Mouse (Mus musculus): ENCODE data around the gene Lpar1. TPM values are rescaled to one million over a fixed set of nuclear protein-coding genes. Genes with fewer than 3 reads are reported as not detected.

Lpar1 gene
- polyA plus RNA-seq, 1 experiment from 2014 or later = 206 TPM

- WGBS = 76% methylated on average over 4 of the region's 4 CpGs
- Histone ChIP-seq H3K4me1 (ENCODE audit: control insufficient read depth, insufficient read depth, low read length) (no peaks in the 10 kb centered on the region), H3K4me3 (ENCODE audit: low read depth, low read length) (no peak overlapping the region), H3K27ac (replicated peaks; ENCODE audit: low read depth, low read length) (no peak overlapping the region), H3K9me3 (replicated peaks; ENCODE audit: control insufficient read depth, low read length) (no peaks in the 10 kb centered on the region), H3K27me3 (ENCODE audit: control insufficient read depth, insufficient read depth, low read length) (no peaks in the 10 kb centered on the region), H3K9ac (replicated peaks; ENCODE audit: low read length) (no peak overlapping the region), H3K4me2 (ENCODE audit: low read depth, low read length) (no peak overlapping the region), H3K36me3 (replicated peaks; ENCODE audit: control insufficient read depth, insufficient read depth, low read depth, low read length) (peaks cover 10% of the 10 kb centered on the region)
- DNase-seq (ENCODE audit: low spot score) (no peak), ATAC-seq (replicated peaks; ENCODE audit: insufficient number of reproducible peaks, low FRiP score, low TSS enrichment, low read depth) (no peak)
Observed at GRCm38 (mm10) chr4:58490374-58490773, 63.3 kb downstream of the Lpar1 start.

GRCm38 (mm10) chr4:58478564-58478963, 75.1 kb downstream of the Lpar1 start:
- H3K27me3 ChIP-seq (ENCODE audit: control insufficient read depth, insufficient read depth, low read length) = no peaks in the 10 kb centered on the region
- H3K4me1 ChIP-seq (ENCODE audit: control insufficient read depth, insufficient read depth, low read length) = no peaks in the 10 kb centered on the region
- no peak overlapping the region for H3K4me3 ChIP-seq (ENCODE audit: low read depth, low read length)
- H3K36me3 ChIP-seq (replicated peaks; ENCODE audit: control insufficient read depth, insufficient read depth, low read depth, low read length) = peaks cover 7% of the 10 kb centered on the region
- no peak overlapping the region for H3K9ac ChIP-seq (replicated peaks; ENCODE audit: low read length)
- H3K4me2 ChIP-seq (ENCODE audit: low read depth, low read length) = no peak overlapping the region
- H3K27ac ChIP-seq (replicated peaks; ENCODE audit: low read depth, low read length) = no peak overlapping the region
- no peaks in the 10 kb centered on the region; the same call in 1 of the 2 replicates for H3K9me3 ChIP-seq (replicated peaks; ENCODE audit: control insufficient read depth, low read length)
- WGBS = 100% methylated on average over 1 of the region's 1 CpGs
- no peak for DNase-seq (ENCODE audit: low spot score)
- no peak for ATAC-seq (replicated peaks; ENCODE audit: insufficient number of reproducible peaks, low FRiP score, low TSS enrichment, low read depth)

GRCm38 (mm10) chr4:58477691-58478090, 76.0 kb downstream of the Lpar1 start:
- WGBS = 98% methylated on average over 8 of the region's 8 CpGs
- no peaks in the 10 kb centered on the region; the same call in 1 of the 2 replicates for H3K9me3 ChIP-seq (replicated peaks; ENCODE audit: control insufficient read depth, low read length)
- DNase-seq (ENCODE audit: low spot score) (no peak), ATAC-seq (replicated peaks; ENCODE audit: insufficient number of reproducible peaks, low FRiP score, low TSS enrichment, low read depth) (no peak)
- no peaks in the 10 kb centered on the region for H3K27me3 ChIP-seq (ENCODE audit: control insufficient read depth, insufficient read depth, low read length)
- no peak overlapping the region for H3K4me2 ChIP-seq (ENCODE audit: low read depth, low read length)
- no peaks in the 10 kb centered on the region for H3K4me1 ChIP-seq (ENCODE audit: control insufficient read depth, insufficient read depth, low read length)
- H3K9ac ChIP-seq (replicated peaks; ENCODE audit: low read length) = no peak overlapping the region
- no peak overlapping the region for H3K27ac ChIP-seq (replicated peaks; ENCODE audit: low read depth, low read length)
- no peak overlapping the region for H3K4me3 ChIP-seq (ENCODE audit: low read depth, low read length)
- H3K36me3 ChIP-seq (replicated peaks; ENCODE audit: control insufficient read depth, insufficient read depth, low read depth, low read length) = peaks cover 1% of the 10 kb centered on the region

- Histone ChIP-seq H3K36me3 (replicated peaks; ENCODE audit: control insufficient read depth, insufficient read depth, low read depth, low read length) (no peaks in the 10 kb centered on the region), H3K27me3 (ENCODE audit: control insufficient read depth, insufficient read depth, low read length) (no peaks in the 10 kb centered on the region), H3K4me1 (ENCODE audit: control insufficient read depth, insufficient read depth, low read length) (no peaks in the 10 kb centered on the region; the same call in 1 of the 2 replicates), H3K4me3 (ENCODE audit: low read depth, low read length) (no peak overlapping the region), H3K4me2 (ENCODE audit: low read depth, low read length) (no peak overlapping the region), H3K9me3 (replicated peaks; ENCODE audit: control insufficient read depth, low read length) (no peaks in the 10 kb centered on the region), H3K9ac (replicated peaks; ENCODE audit: low read length) (no peak overlapping the region), H3K27ac (replicated peaks; ENCODE audit: low read depth, low read length) (no peak overlapping the region)
- DNase-seq (ENCODE audit: low spot score) (no peak), ATAC-seq (replicated peaks; ENCODE audit: insufficient number of reproducible peaks, low FRiP score, low TSS enrichment, low read depth) (no peak)
- 86% methylated on average over 4 of the region's 4 CpGs for WGBS
Observed at GRCm38 (mm10) chr4:58471203-58471910, 82.3 kb downstream of the Lpar1 start.

GRCm38 (mm10) chr4:58469651-58470592, 83.8 kb downstream of the Lpar1 start:
- H3K27ac ChIP-seq (replicated peaks; ENCODE audit: low read depth, low read length) = no peak overlapping the region
- no peak overlapping the region for H3K4me3 ChIP-seq (ENCODE audit: low read depth, low read length)
- DNase-seq (ENCODE audit: low spot score) (no peak), ATAC-seq (replicated peaks; ENCODE audit: insufficient number of reproducible peaks, low FRiP score, low TSS enrichment, low read depth) (no peak)
- no peaks in the 10 kb centered on the region for H3K36me3 ChIP-seq (replicated peaks; ENCODE audit: control insufficient read depth, insufficient read depth, low read depth, low read length)
- WGBS = 90% methylated on average over 5 of the region's 5 CpGs
- H3K4me1 ChIP-seq (ENCODE audit: control insufficient read depth, insufficient read depth, low read length) = no peaks in the 10 kb centered on the region; the same call in 1 of the 2 replicates
- H3K9ac ChIP-seq (replicated peaks; ENCODE audit: low read length) = no peak overlapping the region
- H3K4me2 ChIP-seq (ENCODE audit: low read depth, low read length) = no peak overlapping the region
- H3K9me3 ChIP-seq (replicated peaks; ENCODE audit: control insufficient read depth, low read length) = no peaks in the 10 kb centered on the region
- no peaks in the 10 kb centered on the region for H3K27me3 ChIP-seq (ENCODE audit: control insufficient read depth, insufficient read depth, low read length)

- 88% methylated on average over 7 of the region's 7 CpGs for WGBS
- no peak overlapping the region for H3K27ac ChIP-seq (replicated peaks; ENCODE audit: low read depth, low read length)
- H3K9me3 ChIP-seq (replicated peaks; ENCODE audit: control insufficient read depth, low read length) = no peaks in the 10 kb centered on the region
- ATAC-seq (replicated peaks; ENCODE audit: insufficient number of reproducible peaks, low FRiP score, low TSS enrichment, low read depth) (no peak), DNase-seq (ENCODE audit: low spot score) (no peak)
- H3K4me1 ChIP-seq (ENCODE audit: control insufficient read depth, insufficient read depth, low read length) = no peaks in the 10 kb centered on the region; the same call in 1 of the 2 replicates
- H3K36me3 ChIP-seq (replicated peaks; ENCODE audit: control insufficient read depth, insufficient read depth, low read depth, low read length) = no peaks in the 10 kb centered on the region
- H3K4me3 ChIP-seq (ENCODE audit: low read depth, low read length) = no peak overlapping the region
- H3K4me2 ChIP-seq (ENCODE audit: low read depth, low read length) = no peak overlapping the region
- H3K27me3 ChIP-seq (ENCODE audit: control insufficient read depth, insufficient read depth, low read length) = no peaks in the 10 kb centered on the region
- H3K9ac ChIP-seq (replicated peaks; ENCODE audit: low read length) = no peak overlapping the region
Observed at GRCm38 (mm10) chr4:58469035-58469434, 84.7 kb downstream of the Lpar1 start.

- whole genome bisulfite sequencing = 93% methylated on average over 5 of the region's 5 CpGs
- no peak overlapping the region for H3K27ac ChIP-seq (replicated peaks; ENCODE audit: low read depth, low read length)
- H3K9ac ChIP-seq (replicated peaks; ENCODE audit: low read length) = no peak overlapping the region
- no peaks in the 10 kb centered on the region for H3K36me3 ChIP-seq (replicated peaks; ENCODE audit: control insufficient read depth, insufficient read depth, low read depth, low read length)
- no peaks in the 10 kb centered on the region; the same call in 1 of the 2 replicates for H3K4me1 ChIP-seq (ENCODE audit: control insufficient read depth, insufficient read depth, low read length)
- H3K4me3 ChIP-seq (ENCODE audit: low read depth, low read length) = no peak overlapping the region
- H3K9me3 ChIP-seq (replicated peaks; ENCODE audit: control insufficient read depth, low read length) = no peaks in the 10 kb centered on the region
- no peak for DNase-seq (ENCODE audit: low spot score)
- no peaks in the 10 kb centered on the region for H3K27me3 ChIP-seq (ENCODE audit: control insufficient read depth, insufficient read depth, low read length)
- H3K4me2 ChIP-seq (ENCODE audit: low read depth, low read length) = no peak overlapping the region
- ATAC-seq (replicated peaks; ENCODE audit: insufficient number of reproducible peaks, low FRiP score, low TSS enrichment, low read depth) = no peak
Observed at GRCm38 (mm10) chr4:58465586-58465985, 88.1 kb downstream of the Lpar1 start.

Measured in embryonic facial prominence, embryonic 11.5 days (tissue).